In the genomic region with DNA sequence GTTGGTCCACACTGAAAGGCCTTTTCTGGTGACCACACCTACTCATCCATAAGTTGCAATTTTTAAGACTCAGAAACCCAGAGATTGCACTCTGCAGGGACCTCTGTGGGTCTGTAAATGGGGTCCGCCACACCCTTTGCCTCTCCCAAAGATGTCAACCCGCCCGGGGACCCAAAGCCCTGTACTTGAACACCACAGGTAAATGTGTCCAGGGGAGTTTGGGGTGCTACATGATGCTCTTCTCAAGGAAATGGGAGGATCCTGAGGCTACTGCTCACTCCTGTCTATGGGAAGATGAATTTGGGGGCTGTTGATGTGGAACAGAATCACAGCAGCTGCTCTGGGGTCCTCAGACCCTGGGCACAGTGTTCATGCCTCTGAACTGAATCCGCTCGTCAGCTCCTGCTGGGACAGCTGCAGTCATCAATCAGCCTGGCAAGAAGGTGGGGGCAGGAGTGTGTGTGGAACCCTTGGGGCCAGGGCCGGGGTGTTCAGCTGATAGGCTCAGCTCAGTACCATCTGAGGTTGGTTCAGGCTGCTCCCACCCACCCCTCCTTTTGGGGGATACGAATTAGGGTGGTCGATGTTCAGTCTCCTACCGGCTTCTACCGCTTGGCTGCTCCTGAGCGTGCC, we compare ENCODE assay signal across 8 mouse cellular contexts. TPM values are rescaled to one million over a fixed set of nuclear protein-coding genes. Genes with fewer than 3 reads are reported as not detected.
DNase-seq lines count a peak whose midpoint lies in the region; ATAC-seq lines count a peak whose summit lies in the region.

No protein-coding gene starts in this region.

- H3K27ac ChIP-seq in lung, embryonic 16.5 days (ENCODE audit: low read length) = no peak overlapping the region
- peak overlapping the region; percentile 10; the same call in 1 of the 2 replicates for H3K27ac ChIP-seq in forebrain, embryonic 13.5 days
- no peak overlapping the region for H3K27ac ChIP-seq in liver, embryonic 12.5 days
- no peak overlapping the region for H3K27ac ChIP-seq in stomach, embryonic 15.5 days

- ATAC-seq in lung, embryonic 16.5 days (ENCODE audit: low read depth) = no peak; the same call in 1 of the 2 replicates
- ATAC-seq in forebrain, embryonic 13.5 days = no peak
- ATAC-seq in liver, embryonic 12.5 days = no peak; the same call in 1 of the 2 replicates
- ATAC-seq in stomach, embryonic 15.5 days (ENCODE audit: insufficient read depth, low FRiP score, low read depth) = no peak; the same call in 1 of the 2 replicates

- peaks cover 7% of the 10 kb centered on the region for H3K36me3 ChIP-seq in lung, embryonic 16.5 days (ENCODE audit: control insufficient read depth, insufficient read depth, low read length)
- H3K36me3 ChIP-seq in forebrain, embryonic 13.5 days (ENCODE audit: poor library complexity, severe bottlenecking) = peaks cover 14% of the 10 kb centered on the region; the same call in 1 of the 2 replicates
- no peaks in the 10 kb centered on the region for H3K36me3 ChIP-seq in liver, embryonic 12.5 days
- H3K36me3 ChIP-seq in stomach, embryonic 15.5 days = peaks cover 4% of the 10 kb centered on the region; the same call in 1 of the 2 replicates

- H3K4me2 ChIP-seq in lung, embryonic 16.5 days (ENCODE audit: low read depth, low read length) = peak overlapping the region; percentile 69
- H3K4me2 ChIP-seq in forebrain, embryonic 13.5 days = peak overlapping the region; percentile 62
- peak overlapping the region; percentile 60 for H3K4me2 ChIP-seq in liver, embryonic 12.5 days
- peak overlapping the region; percentile 51 for H3K4me2 ChIP-seq in stomach, embryonic 15.5 days

- H3K27me3 ChIP-seq in lung, embryonic 16.5 days (ENCODE audit: control insufficient read depth, insufficient read depth, low read depth, low read length) = no peaks in the 10 kb centered on the region; the same call in 1 of the 2 replicates
- peaks cover 28% of the 10 kb centered on the region for H3K27me3 ChIP-seq in forebrain, embryonic 13.5 days
- peaks cover 87% of the 10 kb centered on the region for H3K27me3 ChIP-seq in liver, embryonic 12.5 days (replicated peaks)
- H3K27me3 ChIP-seq in stomach, embryonic 15.5 days (replicated peaks) = 0 out of 2 replicates have a peak, but pooled peaks cover 2% of the 10 kb centered on the region

- no peak for DNase-seq in lung, postnatal 14 days
- no peak for DNase-seq in frontal cortex, postnatal 10 days (ENCODE audit: low spot score in 2 of 2)
- DNase-seq in ovary, postnatal 10 days (ENCODE audit: low spot score) = no peak
- DNase-seq in embryo, embryonic 10.5 days (ENCODE audit: low spot score) = no peak

- peak overlapping the region; percentile 39 for H3K4me3 ChIP-seq in lung, embryonic 16.5 days (ENCODE audit: low read length)
- H3K4me3 ChIP-seq in forebrain, embryonic 13.5 days = peak overlapping the region; percentile 32
- peak overlapping the region; percentile 30 for H3K4me3 ChIP-seq in liver, embryonic 12.5 days
- H3K4me3 ChIP-seq in stomach, embryonic 15.5 days (replicated peaks) = peak overlapping the region; percentile 28

- peaks cover 61% of the 10 kb centered on the region for H3K4me1 ChIP-seq in lung, embryonic 16.5 days (replicated peaks; ENCODE audit: control insufficient read depth, insufficient read depth, low read length)
- peaks cover 68% of the 10 kb centered on the region for H3K4me1 ChIP-seq in forebrain, embryonic 13.5 days
- peaks cover 45% of the 10 kb centered on the region for H3K4me1 ChIP-seq in liver, embryonic 12.5 days
- peaks cover 44% of the 10 kb centered on the region for H3K4me1 ChIP-seq in stomach, embryonic 15.5 days

- H3K9me3 ChIP-seq in lung, embryonic 16.5 days (ENCODE audit: control insufficient read depth, low read length) = no peaks in the 10 kb centered on the region
- no peaks in the 10 kb centered on the region for H3K9me3 ChIP-seq in forebrain, embryonic 13.5 days (replicated peaks)
- no peaks in the 10 kb centered on the region for H3K9me3 ChIP-seq in liver, embryonic 12.5 days (replicated peaks)
- H3K9me3 ChIP-seq in stomach, embryonic 15.5 days = no peaks in the 10 kb centered on the region

- 19% methylated on average over 11 of the region's 11 CpGs for WGBS in lung, embryonic 16.5 days
- 20% methylated on average over 11 of the region's 11 CpGs for WGBS in forebrain, embryonic 13.5 days
- 18% methylated on average over 11 of the region's 11 CpGs for WGBS in liver, embryonic 12.5 days (ENCODE audit: insufficient replicate concordance)
- WGBS in stomach, embryonic 15.5 days = 20% methylated on average over 10 of the region's 11 CpGs

- peak overlapping the region; percentile 54 for H3K9ac ChIP-seq in lung, embryonic 16.5 days (ENCODE audit: low read length)
- peak overlapping the region; percentile 66 for H3K9ac ChIP-seq in forebrain, embryonic 13.5 days
- no peak overlapping the region for H3K9ac ChIP-seq in liver, embryonic 12.5 days
- peak overlapping the region; percentile 5; the same call in 1 of the 2 replicates for H3K9ac ChIP-seq in stomach, embryonic 15.5 days

RNA-seq across cellular contexts. Expression of a gene that starts 0.5 kb away (rescaled TPM):
- polyA plus RNA-seq in lung, embryonic 16.5 days (2015; fragmentation: Nextera tagmentation; extraction: Ambion mirVana) = 83.3 and 110 TPM in 2 replicates
- 34.6 and 40.4 TPM in 2 replicates for polyA plus RNA-seq in forebrain, embryonic 13.5 days (2015; fragmentation: Nextera tagmentation; extraction: Ambion mirVana)
- 1.2 and 1.4 TPM in 2 replicates for polyA plus RNA-seq in liver, embryonic 12.5 days (2016; fragmentation: Nextera tagmentation; extraction: Ambion mirVana)
- 44.7 and 45.5 TPM in 2 replicates for polyA plus RNA-seq in stomach, embryonic 15.5 days (2015; fragmentation: Nextera tagmentation; extraction: Ambion mirVana)

RNA-seq across cellular contexts. Expression of a gene that starts 25.9 kb away (rescaled TPM):
- polyA plus RNA-seq in lung, embryonic 16.5 days (2015; fragmentation: Nextera tagmentation; extraction: Ambion mirVana) = 48.3 and 48.4 TPM in 2 replicates
- polyA plus RNA-seq in forebrain, embryonic 13.5 days (2015; fragmentation: Nextera tagmentation; extraction: Ambion mirVana) = 20.6 and 24.8 TPM in 2 replicates
- 4.0 and 4.6 TPM in 2 replicates for polyA plus RNA-seq in liver, embryonic 12.5 days (2016; fragmentation: Nextera tagmentation; extraction: Ambion mirVana)
- 32.2 and 34.7 TPM in 2 replicates for polyA plus RNA-seq in stomach, embryonic 15.5 days (2015; fragmentation: Nextera tagmentation; extraction: Ambion mirVana)

RNA-seq across cellular contexts. Expression of a gene that starts 47.8 kb away (rescaled TPM):
- 1.6 and 2.2 TPM in 2 replicates for polyA plus RNA-seq in lung, embryonic 16.5 days (2015; fragmentation: Nextera tagmentation; extraction: Ambion mirVana)
- 3.9 and 6.1 TPM in 2 replicates for polyA plus RNA-seq in forebrain, embryonic 13.5 days (2015; fragmentation: Nextera tagmentation; extraction: Ambion mirVana)
- 6.0 and 6.7 TPM in 2 replicates for polyA plus RNA-seq in liver, embryonic 12.5 days (2016; fragmentation: Nextera tagmentation; extraction: Ambion mirVana)
- 2.5 and 2.7 TPM in 2 replicates for polyA plus RNA-seq in stomach, embryonic 15.5 days (2015; fragmentation: Nextera tagmentation; extraction: Ambion mirVana)

RNA-seq across cellular contexts. Expression of a gene that starts 57.4 kb away (rescaled TPM):
- 1.5 and 1.6 TPM in 2 replicates for polyA plus RNA-seq in lung, embryonic 16.5 days (2015; fragmentation: Nextera tagmentation; extraction: Ambion mirVana)
- polyA plus RNA-seq in forebrain, embryonic 13.5 days (2015; fragmentation: Nextera tagmentation; extraction: Ambion mirVana) = 0.44 and 0.98 TPM in 2 replicates
- polyA plus RNA-seq in liver, embryonic 12.5 days (2016; fragmentation: Nextera tagmentation; extraction: Ambion mirVana) = 0.07 and 0.18 TPM in 2 replicates
- 0.09 TPM in 1 of 2 replicates, not detected in the other for polyA plus RNA-seq in stomach, embryonic 15.5 days (2015; fragmentation: Nextera tagmentation; extraction: Ambion mirVana)

RNA-seq across cellular contexts. Expression of a gene that starts 57.5 kb away (rescaled TPM):
- polyA plus RNA-seq in lung, embryonic 16.5 days (2015; fragmentation: Nextera tagmentation; extraction: Ambion mirVana) = 0.13 and 0.36 TPM in 2 replicates
- not detected in 2 replicates for polyA plus RNA-seq in forebrain, embryonic 13.5 days (2015; fragmentation: Nextera tagmentation; extraction: Ambion mirVana)
- not detected in 2 replicates for polyA plus RNA-seq in liver, embryonic 12.5 days (2016; fragmentation: Nextera tagmentation; extraction: Ambion mirVana)
- not detected in 2 replicates for polyA plus RNA-seq in stomach, embryonic 15.5 days (2015; fragmentation: Nextera tagmentation; extraction: Ambion mirVana)

Comparison
In these comparisons a context has a peak if more than half of its experiments do, and no peak if none do; other contexts are left out.
1. RNA of a gene that starts 0.5 kb away (polyA plus RNA-seq): 83.3 to 110 TPM in lung, embryonic 16.5 days, 44.7 to 45.5 TPM in stomach, embryonic 15.5 days and 34.6 to 40.4 TPM in forebrain, embryonic 13.5 days; 1.2 to 1.4 TPM in liver, embryonic 12.5 days; every median in the first group is over 10 times any median in the second.
2. Peak in every context shown above with its lines, with median percentiles within 50 percentile points of each other: H3K4me2 ChIP-seq and H3K4me3 ChIP-seq.